Mouse (Mus musculus): ENCODE data around the gene Zfp493.
"Not testable (repeated sequence)": the region's sequence is repeated elsewhere in the genome, so short reads cannot be mapped to it uniquely, and the experiment has no call there.

Gene Zfp493

GRCm38 (mm10) chr13:67779265-67780221 lies at the start of gene Zfp493:
TSS of gene Zfp493 (plus strand) at chr13:67779693.
- peak; percentile 92 for DNase-seq (ENCODE audit: low read depth, low spot score)

GRCm38 (mm10) chr13:67734391-67734790 lies 45.1 kb upstream of the Zfp493 start:
- peak; percentile 57 for DNase-seq (ENCODE audit: low read depth, low spot score)

- DNase-seq (ENCODE audit: low read depth, low spot score) = peak; percentile 70
Observed at GRCm38 (mm10) chr13:67742941-67743340, 36.6 kb upstream of the Zfp493 start.

GRCm38 (mm10) chr13:67743896-67744295 lies 35.6 kb upstream of the Zfp493 start:
- DNase-seq (ENCODE audit: low read depth, low spot score) = peak; percentile 59

- peak; percentile 96 for DNase-seq (ENCODE audit: low read depth, low spot score)
Observed at GRCm38 (mm10) chr13:67754333-67755306, 24.9 kb upstream of the Zfp493 start, which contains the start of gene Zfp85. TSS of gene Zfp85 (minus strand) at chr13:67755228.

- DNase-seq (ENCODE audit: low read depth, low spot score) = no peak
Observed at GRCm38 (mm10) chr13:67755761-67756160, 23.7 kb upstream of the Zfp493 start.

- DNase-seq (ENCODE audit: low read depth, low spot score) = no peak
Observed at GRCm38 (mm10) chr13:67759966-67760365, 19.5 kb upstream of the Zfp493 start.

GRCm38 (mm10) chr13:67763031-67763768 lies 16.3 kb upstream of the Zfp493 start:
- DNase-seq (ENCODE audit: low read depth, low spot score) = no peak

- peak; percentile 77 for DNase-seq (ENCODE audit: low read depth, low spot score)
Observed at GRCm38 (mm10) chr13:67791921-67792455, 12.5 kb downstream of the Zfp493 start.

- peak; percentile 60 for DNase-seq (ENCODE audit: low read depth, low spot score)
Observed at GRCm38 (mm10) chr13:67798618-67799017, 19.1 kb downstream of the Zfp493 start.

GRCm38 (mm10) chr13:67799151-67799550 lies 19.7 kb downstream of the Zfp493 start:
- DNase-seq (ENCODE audit: low read depth, low spot score) = peak; percentile 31

GRCm38 (mm10) chr13:67811651-67812210 lies 32.2 kb downstream of the Zfp493 start:
- DNase-seq (ENCODE audit: low read depth, low spot score) = no peak

- no peak for DNase-seq (ENCODE audit: low read depth, low spot score)
Observed at GRCm38 (mm10) chr13:67812961-67813709, 33.6 kb downstream of the Zfp493 start.

- peak; percentile 94 for DNase-seq (ENCODE audit: low read depth, low spot score)
Observed at GRCm38 (mm10) chr13:67813710-67814660, 34.5 kb downstream of the Zfp493 start, which contains the start of gene Zfp273. TSS of gene Zfp273 (plus strand) at chr13:67813740.

GRCm38 (mm10) chr13:67818636-67819035 lies 39.1 kb downstream of the Zfp493 start:
- no peak for DNase-seq (ENCODE audit: low read depth, low spot score)

GRCm38 (mm10) chr13:67830911-67831336 lies 51.4 kb downstream of the Zfp493 start, which contains the start of gene Gm10037:
TSS of gene Gm10037 (plus strand) at chr13:67831106.
- DNase-seq (ENCODE audit: low read depth, low spot score) = peak; percentile 59

GRCm38 (mm10) chr13:67833137-67833536 lies 53.6 kb downstream of the Zfp493 start:
- DNase-seq (ENCODE audit: low read depth, low spot score) = not testable (repeated sequence)

Measured in ZHBTc4 (cell line).